Mouse (Mus musculus) lung, adult 2 months (tissue): ENCODE measurements around the gene Tcerg1l. TPM values are rescaled to one million over a fixed set of nuclear protein-coding genes. Genes with fewer than 3 reads are reported as not detected.

Experiments used
- DNase-seq: peaks from one replicate; pipeline ENCODE4 v3.0.0; 2022
- H3K4me1 ChIP-seq: fragments of 200-500 bp; 2 replicates; pipeline ENCODE4 v1.6.1; 2011; ENCODE audit warnings: low read length; ENCODE audit not compliant: control insufficient read depth, insufficient read depth
- H3K4me3 ChIP-seq: fragments of 200-500 bp; replicated peaks from 2 replicates; pipeline ENCODE3; 2011; ENCODE audit warnings: low read depth, mild to moderate bottlenecking, control low read depth, low read length; ENCODE audit errors: extremely low read depth
- CTCF ChIP-seq: fragments of 200-500 bp; IDR thresholded peaks from 2 replicates; pipeline ENCODE4 v1.5.1; 2011; ENCODE audit warnings: mild to moderate bottlenecking, low read length, control low read depth; ENCODE audit not compliant: insufficient read depth
- POLR2A ChIP-seq: fragments of 200-500 bp; IDR thresholded peaks from 2 replicates; pipeline ENCODE4 v1.6.1; 2011; ENCODE audit warnings: low read depth, mild to moderate bottlenecking, control low read depth, low read length, borderline replicate concordance; ENCODE audit errors: extremely low read depth
- WGBS: fragments of 180-500 bp; shearing (Covaris S2); methylation state at CpG from one replicate; pipeline ENCODE4 v1.1.7; 2018; 5-methylcytosine and 5-hydroxymethylcytosine counted together
- polyA plus RNA-seq: library from polyadenylated mRNA; depleted of rRNA; stranded (reverse); fragments of >200 nt; gene quantifications from 2 replicates; pipeline ENCODE4 v1.2.3, GENCODE M21; 2012

Tcerg1l gene
- polyA plus RNA-seq, 1 experiment, result 0.11 TPM

DNA sequence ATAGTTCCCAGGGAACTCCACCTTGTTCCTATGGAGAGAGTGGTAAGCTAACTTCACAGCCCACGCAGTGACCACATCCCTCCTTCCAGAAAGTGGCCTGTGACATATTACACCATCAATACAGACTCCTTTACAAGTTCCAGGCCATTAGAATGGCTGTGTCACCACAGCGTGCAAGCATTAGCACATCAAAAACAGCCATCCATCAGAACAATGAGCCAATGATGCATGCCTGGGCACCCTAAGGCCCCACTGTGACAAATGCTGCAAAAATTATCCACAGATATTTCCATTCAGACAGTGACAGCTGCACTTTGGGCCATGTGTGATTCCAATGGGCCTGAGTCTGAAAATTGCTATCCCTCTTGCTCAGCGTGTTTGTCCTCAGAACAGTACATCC is 70.8 kb downstream of the Tcerg1l start:
- Histone ChIP-seq H3K4me3 (no peak overlapping the region), H3K4me1 (no peaks in the 10 kb centered on the region)
- no peak for DNase-seq
- WGBS, result 72% methylated on average over 3 of the region's 3 CpGs
- TF ChIP-seq POLR2A (no peak), CTCF (no peak)

GRCm38 (mm10) chr7:138313733-138314132 is 83.8 kb downstream of the Tcerg1l start:
- Histone ChIP-seq H3K4me1 (no peaks in the 10 kb centered on the region), H3K4me3 (no peak overlapping the region)
- no peak for DNase-seq
- 87% methylated on average over 1 of the region's 1 CpGs for WGBS
- no peak for TF ChIP-seq CTCF
- no peak for TF ChIP-seq POLR2A

DNA sequence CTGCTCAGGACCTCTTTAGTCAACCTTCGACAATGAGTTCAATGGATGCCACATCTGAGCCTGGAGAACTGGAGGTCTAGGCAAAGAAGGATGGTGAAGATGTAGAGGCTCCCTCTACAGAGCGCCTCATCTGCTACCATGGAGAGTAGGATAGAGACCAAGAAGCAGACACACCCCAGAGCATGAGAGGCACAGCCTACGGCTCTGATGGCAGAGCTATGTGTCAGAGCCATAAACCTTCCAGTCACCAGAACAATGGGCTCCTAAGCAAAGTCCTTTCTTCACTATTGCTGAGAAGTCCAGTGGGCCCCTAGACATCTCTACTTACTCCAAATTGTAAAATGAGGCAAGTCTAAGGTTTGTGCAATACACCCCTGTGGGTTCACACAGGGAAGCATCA is 91.4 kb downstream of the Tcerg1l start:
- TF ChIP-seq CTCF (no peak), POLR2A (no peak)
- DNase-seq, result no peak
- H3K4me3 ChIP-seq, result no peak overlapping the region
- WGBS, result 82% methylated on average over 3 of the region's 3 CpGs
- H3K4me1 ChIP-seq, result no peaks in the 10 kb centered on the region

GRCm38 (mm10) chr7:138284790-138285189 is 112.7 kb downstream of the Tcerg1l start:
- TF ChIP-seq POLR2A, result no peak
- TF ChIP-seq CTCF, result no peak

GRCm38 (mm10) chr7:138275263-138275662 is 122.3 kb downstream of the Tcerg1l start:
- H3K4me3 ChIP-seq, result no peak overlapping the region
- TF ChIP-seq POLR2A, result no peak
- TF ChIP-seq CTCF, result no peak
- H3K4me1 ChIP-seq, result no peaks in the 10 kb centered on the region
- DNase-seq, result no peak
- WGBS, result 65% methylated on average over 1 of the region's 1 CpGs

More at GRCm38 (mm10) chr7:138284790-138285189, 112.7 kb downstream of the Tcerg1l start:
- 60% methylated on average over 5 of the region's 5 CpGs for WGBS
- H3K4me1 ChIP-seq, result no peaks in the 10 kb centered on the region
- DNase-seq, result no peak
- no peak overlapping the region for H3K4me3 ChIP-seq

GRCm38 (mm10) chr7:138271328-138271727 is 126.2 kb downstream of the Tcerg1l start:
- Histone ChIP-seq H3K4me3 (no peak overlapping the region), H3K4me1 (no peaks in the 10 kb centered on the region)
- WGBS, result 77% methylated on average over 7 of the region's 7 CpGs
- TF ChIP-seq POLR2A (no peak), CTCF (no peak)
- DNase-seq, result no peak

DNA sequence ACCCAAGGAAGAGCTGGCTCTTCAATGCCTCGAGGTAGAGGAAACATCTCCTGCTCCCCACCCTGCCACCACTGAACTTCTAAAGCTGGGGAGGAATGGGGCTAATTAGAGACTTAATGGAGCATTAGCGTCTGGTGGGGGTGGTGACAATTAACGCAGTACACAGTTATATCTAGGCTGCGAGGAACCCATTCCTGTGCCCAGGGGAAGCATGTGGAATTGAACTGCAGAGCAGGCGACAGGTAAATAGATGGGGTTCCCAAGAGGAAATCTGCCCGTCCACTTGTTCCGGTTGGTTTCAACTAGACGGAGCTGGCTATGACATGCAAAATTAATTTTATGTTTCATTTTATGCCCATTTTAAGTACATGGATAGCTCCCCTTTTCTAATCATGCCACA is 128.1 kb downstream of the Tcerg1l start:
- no peak for TF ChIP-seq POLR2A
- no peak for TF ChIP-seq CTCF
- Histone ChIP-seq H3K4me3 (no peak overlapping the region), H3K4me1 (no peaks in the 10 kb centered on the region)
- DNase-seq, result no peak
- WGBS, result 86% methylated on average over 8 of the region's 8 CpGs

- H3K4me3 ChIP-seq, result no peak overlapping the region
- WGBS, result 71% methylated on average over 5 of the region's 5 CpGs
- no peaks in the 10 kb centered on the region for H3K4me1 ChIP-seq
- no peak for DNase-seq
- TF ChIP-seq CTCF, result no peak
- TF ChIP-seq POLR2A, result no peak
Measured at GRCm38 (mm10) chr7:138267976-138268646, 129.4 kb downstream of the Tcerg1l start.

DNA sequence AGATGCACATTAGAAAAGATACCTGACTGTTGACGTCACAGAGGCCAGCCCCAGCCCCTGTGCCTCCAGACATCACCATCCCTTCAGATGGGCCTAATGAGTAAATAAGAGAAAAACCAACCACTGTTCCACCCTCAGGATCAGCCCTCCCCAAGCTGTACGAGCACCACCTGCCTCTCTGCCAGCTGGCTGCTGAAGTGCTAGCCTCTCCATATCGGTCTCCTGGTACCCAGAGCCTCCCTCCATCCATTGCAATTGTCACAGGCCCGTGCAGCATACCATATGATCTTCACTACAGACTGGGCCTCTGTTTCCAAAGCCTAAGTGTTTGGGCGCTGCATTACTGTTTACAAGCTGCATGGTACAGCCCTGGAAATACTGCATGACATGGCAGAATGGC is 148.9 kb downstream of the Tcerg1l start:
- Histone ChIP-seq H3K4me3 (no peak overlapping the region), H3K4me1 (no peaks in the 10 kb centered on the region)
- no peak for DNase-seq
- TF ChIP-seq POLR2A, result no peak
- WGBS, result 72% methylated on average over 5 of the region's 5 CpGs

DNA sequence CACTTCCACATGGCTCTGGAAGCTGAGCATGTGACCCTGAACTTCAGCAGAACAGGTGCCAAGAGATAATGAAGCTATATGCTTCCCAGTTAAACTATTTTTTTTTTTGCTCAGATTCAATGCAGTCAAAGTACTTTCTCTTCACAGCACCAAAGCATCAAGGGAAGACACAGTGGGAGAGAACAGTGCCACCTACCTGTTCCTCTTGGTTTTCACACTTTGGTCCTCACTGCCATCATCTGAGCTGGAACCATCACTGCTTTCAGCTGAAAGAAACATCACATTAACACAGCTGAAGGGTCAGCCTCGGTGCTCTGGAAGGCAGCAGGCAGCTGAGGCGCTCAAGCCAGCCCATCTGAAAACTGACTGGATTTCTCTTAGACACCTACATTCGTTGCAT is 149.4 kb downstream of the Tcerg1l start:
- TF ChIP-seq CTCF, result no peak
- TF ChIP-seq POLR2A, result no peak
- no peak overlapping the region for H3K4me3 ChIP-seq
- WGBS, result 69% methylated on average over 3 of the region's 3 CpGs
- no peak for DNase-seq
- no peaks in the 10 kb centered on the region for H3K4me1 ChIP-seq
